Mouse (Mus musculus) frontal cortex, adult 2 months (tissue): Measurements from ENCODE around the gene Klf16. TPM values are rescaled to one million over a fixed set of nuclear protein-coding genes. Genes with fewer than 3 reads are reported as not detected.

Experiments used
- DNase-seq, 2 experiments: peaks; one replicate each; pipeline ENCODE4 v3.0.0; 2022; ENCODE audit warnings: low spot score in 1 of 2; ENCODE audit errors: extremely low spot score in 1 of 2
- polyA plus RNA-seq: library from polyadenylated mRNA; depleted of rRNA; stranded (reverse); fragments of >200 nt; gene quantifications from 2 replicates; pipeline ENCODE4 v1.2.3, GENCODE M21; 2012; rRNA removed

Gene Klf16
- polyA plus RNA-seq, 1 experiment: 37.9 TPM

DNA sequence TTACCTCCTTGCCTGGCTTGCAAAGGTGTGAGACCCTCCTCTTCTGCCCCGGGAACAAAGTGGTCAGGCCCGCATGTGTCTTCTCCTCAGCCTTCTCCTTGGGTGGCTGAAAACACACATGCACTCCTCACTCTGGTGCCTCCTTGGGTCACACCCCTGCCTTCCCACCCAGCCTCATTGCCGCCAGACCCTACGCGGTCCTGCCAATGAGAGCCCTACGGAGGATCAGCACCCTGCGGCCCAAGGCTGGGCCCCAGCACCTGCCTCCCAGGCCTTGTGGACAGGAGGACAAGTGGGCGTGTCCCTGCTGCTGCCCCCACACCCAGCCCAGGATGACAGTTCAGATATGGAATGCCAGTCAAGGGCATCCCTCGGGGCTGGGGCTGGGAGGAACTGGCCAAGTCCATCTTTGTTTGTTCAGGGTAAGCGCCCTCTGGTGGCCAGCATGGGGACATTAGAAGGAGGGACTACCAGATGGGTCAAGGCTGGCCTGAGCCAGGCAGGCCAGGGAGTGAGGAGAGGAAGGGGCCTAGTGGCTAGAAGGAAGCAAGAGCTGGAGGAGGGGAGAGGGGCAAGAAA lies 28.6 kb downstream of the Klf16 start:
- DNase-seq: peak in 1 of 2 experiments; percentile 65

- DNase-seq: no peak
Observed at GRCm38 (mm10) chr10:80547539-80547938, 29.6 kb downstream of the Klf16 start.

GRCm38 (mm10) chr10:80546945-80547344 lies 30.2 kb downstream of the Klf16 start:
- no peak for DNase-seq

- DNase-seq: no peak
Observed at GRCm38 (mm10) chr10:80545590-80545989, 31.5 kb downstream of the Klf16 start.

DNA sequence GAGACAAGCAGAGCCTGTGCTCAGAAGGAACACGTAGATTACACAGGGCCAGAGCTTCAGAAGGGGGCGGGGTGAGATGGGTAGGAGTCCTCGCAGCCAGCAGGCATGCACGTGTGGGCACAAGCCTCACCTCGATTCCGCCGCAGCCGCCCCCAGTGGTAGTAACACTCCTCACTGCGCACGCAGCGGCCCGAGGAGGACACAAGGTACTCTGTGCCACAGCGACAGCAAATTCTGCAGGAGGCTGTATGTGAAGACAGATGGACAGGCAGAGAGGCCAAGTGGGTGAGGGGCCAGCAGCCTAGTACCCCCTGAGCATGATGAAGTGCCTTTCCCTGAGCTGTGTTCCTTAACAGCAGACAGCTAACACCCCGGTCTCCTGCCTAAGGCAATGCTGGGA lies 33.2 kb downstream of the Klf16 start:
- DNase-seq: peak in 1 of 2 experiments; percentile 25

- no peak for DNase-seq
Observed at GRCm38 (mm10) chr10:80539493-80539892, 37.6 kb downstream of the Klf16 start.

DNA sequence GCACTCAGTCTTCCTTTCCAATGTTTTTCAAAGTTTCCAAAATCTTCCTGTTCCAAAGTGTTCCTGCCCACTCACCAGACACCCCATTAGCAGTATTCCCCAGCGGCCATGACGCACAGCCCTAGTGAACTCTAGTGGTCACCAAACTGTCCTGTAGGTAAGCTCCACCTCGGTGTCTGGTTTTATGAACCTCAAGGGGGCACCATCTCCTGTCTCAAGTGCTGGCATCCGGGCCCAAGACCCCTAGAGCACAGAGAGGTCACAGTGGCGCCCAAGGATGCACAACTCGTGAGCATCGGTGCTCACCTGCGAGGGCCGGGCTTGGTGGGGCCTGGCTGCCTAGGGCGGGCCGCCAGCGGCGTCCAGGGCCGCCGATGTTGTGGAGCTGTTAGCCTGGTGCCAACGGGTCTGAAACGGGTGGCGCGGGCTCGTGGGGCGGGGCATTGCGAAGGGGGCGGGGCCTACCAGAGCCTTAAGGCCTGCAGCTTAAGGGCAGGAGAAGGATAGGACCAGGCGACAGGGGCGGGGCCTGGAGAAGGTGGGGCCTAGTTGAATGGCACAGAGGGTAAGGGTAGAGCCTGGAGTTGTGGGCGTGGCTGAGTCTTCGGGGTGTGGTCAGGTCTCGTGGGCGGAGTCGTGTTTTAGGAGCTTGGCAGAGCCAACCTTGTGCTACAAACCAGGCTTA lies 38.3 kb downstream of the Klf16 start, which contains the start of gene Atp8b3:
Gene Atp8b3 (minus strand): TSS at position 415 of the 685 bp plus-strand sequence.
- DNase-seq: peak in 1 of 2 experiments; percentile 31

DNA sequence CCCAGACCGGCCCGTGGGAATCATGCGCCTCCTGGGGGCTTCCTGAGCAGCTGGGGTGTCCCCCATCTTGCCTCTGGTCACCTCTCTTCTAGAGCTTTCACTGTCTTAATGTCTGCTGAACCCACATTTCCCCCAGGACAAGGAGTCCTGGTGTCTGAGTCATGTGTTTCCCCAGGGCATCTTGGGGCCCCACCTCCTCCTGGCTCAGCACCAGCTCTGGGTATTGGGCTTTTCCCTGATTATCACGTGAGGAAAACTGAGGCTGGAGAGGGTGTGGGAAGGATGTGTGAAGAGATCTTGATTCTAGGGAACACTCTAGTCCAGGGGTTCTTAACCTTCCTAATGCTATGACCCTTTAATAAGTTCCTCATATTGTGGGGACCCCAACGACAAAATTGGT lies 38.9 kb downstream of the Klf16 start:
- DNase-seq: no peak

DNA sequence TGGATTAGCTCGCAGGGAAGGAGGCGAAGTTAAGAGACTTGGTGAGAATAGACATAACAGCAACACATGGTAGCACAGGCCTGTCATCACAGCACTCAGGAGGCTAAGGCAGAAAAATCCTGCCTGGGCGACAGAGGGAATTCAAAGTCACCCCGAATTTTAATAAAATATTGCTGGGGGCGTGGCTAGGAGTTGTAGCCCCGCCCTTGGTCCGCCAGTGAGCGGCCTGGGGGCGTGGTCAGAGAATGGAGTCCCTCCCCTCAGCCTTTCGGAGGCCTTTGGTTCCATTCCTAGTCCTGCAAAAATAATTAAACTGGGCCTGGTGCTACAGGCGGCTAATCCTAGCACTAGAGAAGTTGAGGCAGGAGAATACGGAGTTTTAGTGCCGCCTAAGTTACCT lies 41.4 kb downstream of the Klf16 start:
- no peak for DNase-seq

DNA sequence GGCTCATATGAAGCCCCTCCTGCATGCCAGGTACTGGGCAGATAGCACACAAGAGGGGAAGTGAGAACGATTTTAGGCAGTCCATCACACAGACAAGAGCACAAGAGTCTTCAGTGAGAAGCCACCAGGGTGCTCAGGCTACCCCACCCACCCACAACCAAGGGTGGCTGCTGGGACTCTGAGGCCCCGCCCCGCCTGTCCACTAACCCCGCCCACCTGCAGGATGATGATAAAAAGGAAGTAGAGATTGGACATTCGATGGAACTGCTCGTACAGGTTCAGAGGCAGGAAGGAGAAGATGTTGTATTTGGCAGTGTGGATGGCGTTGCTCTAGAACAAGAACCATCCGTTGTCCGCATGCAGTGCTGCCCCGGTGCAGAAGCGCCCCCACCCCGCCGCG lies 42.0 kb downstream of the Klf16 start:
- no peak for DNase-seq

DNA sequence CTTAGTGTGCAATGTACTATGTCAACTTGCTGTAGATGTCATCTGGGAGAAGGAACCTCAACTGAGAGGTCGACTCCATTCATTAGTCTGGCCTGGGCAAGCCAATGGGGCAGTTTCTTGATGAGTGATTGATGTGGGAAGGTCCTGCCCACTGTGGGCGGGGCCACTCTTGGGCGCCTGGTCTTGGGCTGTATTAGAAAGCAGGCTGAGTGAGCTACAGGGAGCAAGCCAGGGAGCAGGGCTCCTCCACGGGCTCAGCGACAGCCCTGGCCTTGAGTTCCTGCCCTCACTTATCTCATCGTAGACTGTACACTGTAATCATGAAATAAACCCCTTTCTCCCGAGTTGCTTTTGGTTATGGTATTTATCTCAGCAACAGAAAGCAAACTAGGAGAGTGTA lies 43.4 kb downstream of the Klf16 start:
- DNase-seq: no peak

DNA sequence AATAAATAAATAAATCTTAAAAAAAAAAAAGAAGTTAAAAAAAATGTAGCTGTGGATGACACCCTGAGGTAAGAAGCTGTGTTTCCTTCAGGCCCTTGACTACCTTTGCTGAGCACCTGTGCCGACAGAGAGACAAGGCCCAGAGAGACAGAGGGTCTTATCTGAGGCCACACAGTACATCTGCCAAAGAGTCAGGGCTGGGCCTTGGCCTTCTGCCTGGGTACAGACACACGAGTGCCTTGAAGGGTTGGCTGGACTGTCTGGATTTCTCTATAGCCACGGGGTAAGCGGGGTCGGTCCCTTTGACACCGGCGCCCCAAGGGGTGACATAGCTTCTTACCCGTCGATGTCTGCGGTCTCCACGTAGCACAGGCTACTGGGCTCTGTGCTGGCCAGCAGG lies 44.3 kb downstream of the Klf16 start:
- no peak for DNase-seq

DNA sequence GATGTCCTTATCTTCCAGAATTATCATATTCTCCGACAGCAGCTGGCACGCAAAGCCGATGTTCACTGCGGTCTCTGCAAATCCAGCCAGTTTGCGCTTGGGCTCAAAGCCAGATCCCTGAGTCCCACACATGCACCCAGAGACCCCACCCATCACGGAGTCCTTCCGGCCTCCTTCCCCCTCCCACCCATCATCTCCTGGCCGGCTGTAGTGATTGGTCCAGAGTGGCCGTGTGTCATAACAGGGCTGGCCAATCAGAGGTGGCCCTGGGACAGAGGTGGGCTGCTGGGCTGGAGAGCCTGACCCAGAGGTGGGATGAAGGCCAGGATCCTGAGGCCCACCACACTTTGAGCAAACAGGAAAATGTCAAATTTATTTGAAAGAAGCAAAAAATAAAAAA lies 50.9 kb downstream of the Klf16 start:
- DNase-seq: no peak

DNA sequence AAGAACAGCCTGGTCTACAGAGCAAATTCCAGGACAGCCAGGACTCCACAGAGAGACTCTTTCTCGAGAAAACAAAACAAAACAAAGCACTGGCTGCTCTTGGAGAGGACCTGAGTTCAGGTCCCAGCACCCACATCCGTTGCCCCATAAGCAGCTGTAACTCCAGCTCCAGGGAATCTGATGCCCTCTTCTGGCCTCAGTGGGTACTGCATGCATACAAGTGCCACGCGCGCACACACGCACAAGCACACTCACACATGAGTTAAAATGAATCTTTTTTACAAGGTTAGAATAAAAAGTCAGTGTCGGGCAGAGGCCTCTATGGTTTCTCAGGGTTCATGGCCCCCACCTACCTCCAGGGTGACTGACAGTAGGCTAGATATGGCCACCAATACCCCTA lies 53.8 kb downstream of the Klf16 start:
- DNase-seq: no peak

DNA sequence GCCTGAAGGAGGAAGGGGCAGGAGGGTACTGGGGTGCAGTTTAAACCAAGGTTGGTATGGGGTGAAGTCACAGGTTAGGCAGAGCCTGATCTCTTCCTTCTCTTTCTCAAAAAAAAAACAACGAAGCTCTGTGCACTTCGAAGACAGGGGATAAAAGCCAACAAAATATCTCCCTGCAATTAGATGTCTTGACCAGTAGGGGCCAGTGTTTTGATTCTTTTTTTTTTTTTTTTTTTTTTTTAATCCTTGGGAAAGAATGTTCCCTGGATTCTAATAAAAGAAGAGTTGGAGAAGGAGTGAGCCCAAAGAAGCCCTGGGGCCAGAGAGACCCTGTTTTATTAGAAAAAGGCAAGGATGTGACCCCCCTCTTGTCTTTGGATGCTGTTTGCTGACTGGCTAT lies 57.8 kb downstream of the Klf16 start:
- DNase-seq: no peak

Other genes starting within 250 kb of the Klf16 start
- 9.4 TPM in 2 replicates for gene Pcsk4, start 247.8 kb downstream of the Klf16 start, polyA plus RNA-seq
- 4.9 and 6.0 TPM in 2 replicates for gene Reep6, start 247.4 kb downstream of the Klf16 start, polyA plus RNA-seq
- gene Adamtsl5, start 228.9 kb downstream of the Klf16 start, polyA plus RNA-seq: 5.6 and 7.3 TPM in 2 replicates
- gene Plk5, start 220.9 kb downstream of the Klf16 start, polyA plus RNA-seq: 24.9 and 33.3 TPM in 2 replicates
- 17.2 and 17.7 TPM in 2 replicates for gene Mex3d, start 189.7 kb downstream of the Klf16 start, polyA plus RNA-seq
- gene Mbd3, start 177.8 kb downstream of the Klf16 start, polyA plus RNA-seq: 200 and 215 TPM in 2 replicates
- gene Uqcr11, start 170.5 kb downstream of the Klf16 start, polyA plus RNA-seq: 1,306 and 1,773 TPM in 2 replicates
- gene Tcf3, start 143.7 kb downstream of the Klf16 start, polyA plus RNA-seq: 33.5 and 34.2 TPM in 2 replicates
- gene Onecut3, start 82.5 kb downstream of the Klf16 start, polyA plus RNA-seq: 0.02 and 0.04 TPM in 2 replicates
- gene Atp8b3, start 38.2 kb downstream of the Klf16 start, polyA plus RNA-seq: 0.22 and 0.25 TPM in 2 replicates
- gene Rexo1, start 15.8 kb downstream of the Klf16 start, polyA plus RNA-seq: 45.5 and 49.0 TPM in 2 replicates
- 253 and 271 TPM in 2 replicates for gene Abhd17a, start 13.0 kb upstream of the Klf16 start, polyA plus RNA-seq
- gene Scamp4, start 25.6 kb upstream of the Klf16 start, polyA plus RNA-seq: 61.0 and 66.1 TPM in 2 replicates
- gene Adat3, start 25.6 kb upstream of the Klf16 start, polyA plus RNA-seq: 5.6 and 8.1 TPM in 2 replicates
- 2.8 and 3.1 TPM in 2 replicates for gene Gm49322, start 28.7 kb upstream of the Klf16 start, polyA plus RNA-seq
- gene Csnk1g2, start 45.5 kb upstream of the Klf16 start, polyA plus RNA-seq: 252 and 270 TPM in 2 replicates
- gene Btbd2, start 79.8 kb upstream of the Klf16 start, polyA plus RNA-seq: 108 and 109 TPM in 2 replicates
- 43.8 and 51.6 TPM in 2 replicates for gene Mknk2, start 100.8 kb upstream of the Klf16 start, polyA plus RNA-seq
- gene Mob3a, start 124.7 kb upstream of the Klf16 start, polyA plus RNA-seq: 9.1 and 10.6 TPM in 2 replicates
- gene Izumo4, start 124.9 kb upstream of the Klf16 start, polyA plus RNA-seq: 99.6 and 108 TPM in 2 replicates
- 161 and 170 TPM in 2 replicates for gene Ap3d1, start 164.9 kb upstream of the Klf16 start, polyA plus RNA-seq
- 74.8 and 79.5 TPM in 2 replicates for gene Dot1l, start 177.9 kb upstream of the Klf16 start, polyA plus RNA-seq
- gene Sf3a2, start 220.9 kb upstream of the Klf16 start, polyA plus RNA-seq: 42.2 and 50.7 TPM in 2 replicates
- gene Plekhj1, start 221.3 kb upstream of the Klf16 start, polyA plus RNA-seq: 65.6 and 65.9 TPM in 2 replicates
- 2.6 and 3.8 TPM in 2 replicates for gene Amh, start 227.9 kb upstream of the Klf16 start, polyA plus RNA-seq
- 5.7 and 6.2 TPM in 2 replicates for gene Jsrp1, start 236.2 kb upstream of the Klf16 start, polyA plus RNA-seq
- 706 and 773 TPM in 2 replicates for gene Oaz1, start 249.3 kb upstream of the Klf16 start, polyA plus RNA-seq